Mouse (Mus musculus): Measurements from ENCODE around the gene Ppt2. TPM values are rescaled to one million over a fixed set of nuclear protein-coding genes. Genes with fewer than 3 reads are reported as not detected.
A peak's percentile ranks its signal among the peaks of the same experiment; 100 is the strongest.

Ppt2 gene
- polyA plus RNA-seq, 1 experiment from 2014 or later: 27.3 TPM

- ATAC-seq (replicated peaks; ENCODE audit: extremely low read depth, insufficient read depth, low FRiP score): no peak
- WGBS: 55% methylated on average over 7 of the region's 7 CpGs
- peak within 1 kb of the TSS; percentile 60 for H3K4me2 ChIP-seq (ENCODE audit: low read depth, low read length)
- H3K27me3 ChIP-seq (ENCODE audit: control insufficient read depth, insufficient read depth, low read length): peaks cover 55% of the 10 kb centered on the region
- peak within 1 kb of the TSS; percentile 41 for H3K4me3 ChIP-seq (ENCODE audit: low read length)
- no peak within 1 kb of the TSS for H3K9ac ChIP-seq (ENCODE audit: low read length)
- no peak within 1 kb of the TSS for H3K27ac ChIP-seq (ENCODE audit: low read length)
- H3K36me3 ChIP-seq (ENCODE audit: control insufficient read depth, insufficient read depth): no peaks in the 10 kb centered on the region
- no peaks in the 10 kb centered on the region for H3K9me3 ChIP-seq (replicated peaks; ENCODE audit: control insufficient read depth, low read length)
- H3K4me1 ChIP-seq (ENCODE audit: control insufficient read depth, insufficient read depth, low read length): peaks cover 10% of the 10 kb centered on the region
These were observed 41.9 kb upstream of the Ppt2 start, which contains the start of gene Tnxb for GRCm38 (mm10) chr17:34670235-34670634. Gene Tnxb, plus strand, starts transcription at chr17:34670535.

GRCm38 (mm10) chr17:34664472-34664871 lies 36.2 kb upstream of the Ppt2 start:
- H3K9me3 ChIP-seq (replicated peaks; ENCODE audit: control insufficient read depth, low read length): no peaks in the 10 kb centered on the region
- WGBS: 47% methylated on average over 7 of the region's 7 CpGs
- no peak overlapping the region for H3K9ac ChIP-seq (ENCODE audit: low read length)
- H3K27me3 ChIP-seq (ENCODE audit: control insufficient read depth, insufficient read depth, low read length): peaks cover 11% of the 10 kb centered on the region
- peaks cover 9% of the 10 kb centered on the region; the same call in 1 of the 2 replicates for H3K4me1 ChIP-seq (ENCODE audit: control insufficient read depth, insufficient read depth, low read length)
- no peak overlapping the region for H3K4me3 ChIP-seq (ENCODE audit: low read length)
- no peak overlapping the region for H3K4me2 ChIP-seq (ENCODE audit: low read depth, low read length)
- H3K27ac ChIP-seq (ENCODE audit: low read length): no peak overlapping the region
- H3K36me3 ChIP-seq (ENCODE audit: control insufficient read depth, insufficient read depth): no peaks in the 10 kb centered on the region
- no peak for ATAC-seq (replicated peaks; ENCODE audit: extremely low read depth, insufficient read depth, low FRiP score)

GRCm38 (mm10) chr17:34663558-34663957 lies 35.2 kb upstream of the Ppt2 start:
- peaks cover 6% of the 10 kb centered on the region for H3K27me3 ChIP-seq (ENCODE audit: control insufficient read depth, insufficient read depth, low read length)
- no peak for ATAC-seq (replicated peaks; ENCODE audit: extremely low read depth, insufficient read depth, low FRiP score)
- no peak overlapping the region for H3K4me3 ChIP-seq (ENCODE audit: low read length)
- no peaks in the 10 kb centered on the region for H3K36me3 ChIP-seq (ENCODE audit: control insufficient read depth, insufficient read depth)
- H3K9me3 ChIP-seq (replicated peaks; ENCODE audit: control insufficient read depth, low read length): no peaks in the 10 kb centered on the region
- no peak overlapping the region for H3K9ac ChIP-seq (ENCODE audit: low read length)
- H3K27ac ChIP-seq (ENCODE audit: low read length): no peak overlapping the region
- H3K4me1 ChIP-seq (ENCODE audit: control insufficient read depth, insufficient read depth, low read length): peaks cover 9% of the 10 kb centered on the region; the same call in 1 of the 2 replicates
- no peak overlapping the region for H3K4me2 ChIP-seq (ENCODE audit: low read depth, low read length)
- 35% methylated on average over 1 of the region's 1 CpGs for WGBS

- Histone ChIP-seq H3K27ac (ENCODE audit: low read length) (no peak overlapping the region), H3K36me3 (ENCODE audit: control insufficient read depth, insufficient read depth) (no peaks in the 10 kb centered on the region), H3K9me3 (replicated peaks; ENCODE audit: control insufficient read depth, low read length) (no peaks in the 10 kb centered on the region), H3K4me2 (ENCODE audit: low read depth, low read length) (no peak overlapping the region), H3K9ac (ENCODE audit: low read length) (no peak overlapping the region), H3K27me3 (ENCODE audit: control insufficient read depth, insufficient read depth, low read length) (peaks cover 6% of the 10 kb centered on the region), H3K4me1 (ENCODE audit: control insufficient read depth, insufficient read depth, low read length) (peaks cover 9% of the 10 kb centered on the region; the same call in 1 of the 2 replicates), H3K4me3 (ENCODE audit: low read length) (no peak overlapping the region)
- ATAC-seq (replicated peaks; ENCODE audit: extremely low read depth, insufficient read depth, low FRiP score): no peak
- 79% methylated on average over 8 of the region's 8 CpGs for WGBS
These were observed 34.7 kb upstream of the Ppt2 start for GRCm38 (mm10) chr17:34662978-34663377.

- no peak overlapping the region for H3K4me3 ChIP-seq (ENCODE audit: low read length)
- no peak overlapping the region for H3K27ac ChIP-seq (ENCODE audit: low read length)
- no peak for ATAC-seq (replicated peaks; ENCODE audit: extremely low read depth, insufficient read depth, low FRiP score)
- H3K36me3 ChIP-seq (ENCODE audit: control insufficient read depth, insufficient read depth): no peaks in the 10 kb centered on the region
- no peaks in the 10 kb centered on the region for H3K9me3 ChIP-seq (replicated peaks; ENCODE audit: control insufficient read depth, low read length)
- peaks cover 6% of the 10 kb centered on the region for H3K27me3 ChIP-seq (ENCODE audit: control insufficient read depth, insufficient read depth, low read length)
- H3K9ac ChIP-seq (ENCODE audit: low read length): no peak overlapping the region
- peaks cover 9% of the 10 kb centered on the region; the same call in 1 of the 2 replicates for H3K4me1 ChIP-seq (ENCODE audit: control insufficient read depth, insufficient read depth, low read length)
- no peak overlapping the region for H3K4me2 ChIP-seq (ENCODE audit: low read depth, low read length)
- WGBS: 77% methylated on average over 1 of the region's 1 CpGs
These were observed 34.2 kb upstream of the Ppt2 start for GRCm38 (mm10) chr17:34662468-34662867.

GRCm38 (mm10) chr17:34661121-34661591 lies 32.8 kb upstream of the Ppt2 start:
- Histone ChIP-seq H3K4me1 (ENCODE audit: control insufficient read depth, insufficient read depth, low read length) (peaks cover 10% of the 10 kb centered on the region), H3K27me3 (ENCODE audit: control insufficient read depth, insufficient read depth, low read length) (peaks cover 6% of the 10 kb centered on the region), H3K36me3 (ENCODE audit: control insufficient read depth, insufficient read depth) (no peaks in the 10 kb centered on the region), H3K4me2 (ENCODE audit: low read depth, low read length) (peak overlapping the region; percentile 39), H3K27ac (ENCODE audit: low read length) (peak overlapping the region; percentile 37; the same call in 1 of the 2 replicates), H3K9me3 (replicated peaks; ENCODE audit: control insufficient read depth, low read length) (no peaks in the 10 kb centered on the region), H3K9ac (ENCODE audit: low read length) (no peak overlapping the region), H3K4me3 (ENCODE audit: low read length) (peak overlapping the region; percentile 38)
- WGBS: 3% methylated on average over 19 of the region's 19 CpGs
- peak; percentile 43; the same call in 1 of the 2 replicates for ATAC-seq (replicated peaks; ENCODE audit: extremely low read depth, insufficient read depth, low FRiP score)

- peak overlapping the region; percentile 7; the same call in 1 of the 2 replicates for H3K4me2 ChIP-seq (ENCODE audit: low read depth, low read length)
These were observed 32.0 kb upstream of the Ppt2 start for GRCm38 (mm10) chr17:34660259-34660820.

GRCm38 (mm10) chr17:34659897-34660214 lies 31.5 kb upstream of the Ppt2 start:
- Histone ChIP-seq H3K4me2 (ENCODE audit: low read depth, low read length) (no peak overlapping the region; the same call in 1 of the 2 replicates), H3K27ac (ENCODE audit: low read length) (no peak overlapping the region), H3K4me1 (ENCODE audit: control insufficient read depth, insufficient read depth, low read length) (peaks cover 22% of the 10 kb centered on the region), H3K9me3 (replicated peaks; ENCODE audit: control insufficient read depth, low read length) (no peaks in the 10 kb centered on the region), H3K36me3 (ENCODE audit: control insufficient read depth, insufficient read depth) (no peaks in the 10 kb centered on the region), H3K27me3 (ENCODE audit: control insufficient read depth, insufficient read depth, low read length) (0 out of 2 replicates have a peak, but pooled peaks cover 3% of the 10 kb centered on the region), H3K4me3 (ENCODE audit: low read length) (no peak overlapping the region), H3K9ac (ENCODE audit: low read length) (no peak overlapping the region)
- 49% methylated on average over 3 of the region's 3 CpGs for WGBS
- ATAC-seq (replicated peaks; ENCODE audit: extremely low read depth, insufficient read depth, low FRiP score): no peak

More at GRCm38 (mm10) chr17:34660259-34660820, 32.0 kb upstream of the Ppt2 start:
- H3K4me3 ChIP-seq (ENCODE audit: low read length): peak overlapping the region; percentile 31
- no peak overlapping the region for H3K9ac ChIP-seq (ENCODE audit: low read length)
- no peaks in the 10 kb centered on the region for H3K9me3 ChIP-seq (replicated peaks; ENCODE audit: control insufficient read depth, low read length)
- H3K4me1 ChIP-seq (ENCODE audit: control insufficient read depth, insufficient read depth, low read length): peaks cover 19% of the 10 kb centered on the region
- 0 out of 2 replicates have a peak, but pooled peaks cover 3% of the 10 kb centered on the region for H3K27me3 ChIP-seq (ENCODE audit: control insufficient read depth, insufficient read depth, low read length)
- WGBS: 31% methylated on average over 11 of the region's 11 CpGs
- H3K27ac ChIP-seq (ENCODE audit: low read length): no peak overlapping the region
- no peaks in the 10 kb centered on the region for H3K36me3 ChIP-seq (ENCODE audit: control insufficient read depth, insufficient read depth)
- ATAC-seq (replicated peaks; ENCODE audit: extremely low read depth, insufficient read depth, low FRiP score): no peak

- ATAC-seq (replicated peaks; ENCODE audit: extremely low read depth, insufficient read depth, low FRiP score): no peak
These were observed 31.0 kb upstream of the Ppt2 start for GRCm38 (mm10) chr17:34659181-34659896.

More at GRCm38 (mm10) chr17:34659181-34659896, 31.0 kb upstream of the Ppt2 start:
- Histone ChIP-seq H3K4me1 (ENCODE audit: control insufficient read depth, insufficient read depth, low read length) (peaks cover 22% of the 10 kb centered on the region), H3K4me3 (ENCODE audit: low read length) (no peak overlapping the region), H3K36me3 (ENCODE audit: control insufficient read depth, insufficient read depth) (no peaks in the 10 kb centered on the region), H3K27me3 (ENCODE audit: control insufficient read depth, insufficient read depth, low read length) (0 out of 2 replicates have a peak, but pooled peaks cover 3% of the 10 kb centered on the region), H3K4me2 (ENCODE audit: low read depth, low read length) (no peak overlapping the region), H3K27ac (ENCODE audit: low read length) (no peak overlapping the region), H3K9ac (ENCODE audit: low read length) (no peak overlapping the region), H3K9me3 (replicated peaks; ENCODE audit: control insufficient read depth, low read length) (no peaks in the 10 kb centered on the region)
- WGBS: 47% methylated on average over 12 of the region's 12 CpGs

Data from heart, embryonic 16.5 days (tissue).